Mouse (Mus musculus): ENCODE data around the gene Pate1. TPM values are rescaled to one million over a fixed set of nuclear protein-coding genes. Genes with fewer than 3 reads are reported as not detected.
A peak's percentile ranks its signal among the peaks of the same experiment; 100 is the strongest.

Pate1 gene
- not detected in 2 replicates for polyA plus RNA-seq (2015; fragmentation: Nextera tagmentation; extraction: Ambion mirVana)

- H3K9ac ChIP-seq (ENCODE audit: low read depth, low read length): no peak within 1 kb of the TSS
- H3K27me3 ChIP-seq (ENCODE audit: insufficient read depth, low read length): no peaks in the 10 kb centered on the region
- no peak within 1 kb of the TSS for H3K27ac ChIP-seq
- no peak within 1 kb of the TSS for H3K4me3 ChIP-seq (replicated peaks; ENCODE audit: low read depth, low read length)
- TF ChIP-seq CTCF (IDR thresholded peaks at IDR 0.05; ENCODE audit: low read depth): no peak
- no peak for DNase-seq (ENCODE audit: low spot score)
- ATAC-seq (replicated peaks; ENCODE audit: low FRiP score, low read depth): no peak
- H3K4me1 ChIP-seq (replicated peaks; ENCODE audit: insufficient read depth, low read length): no peaks in the 10 kb centered on the region
- no peak within 1 kb of the TSS for H3K4me2 ChIP-seq (ENCODE audit: low read length)
- no peaks in the 10 kb centered on the region for H3K9me3 ChIP-seq (replicated peaks; ENCODE audit: low read length)
- H3K36me3 ChIP-seq (ENCODE audit: insufficient read depth, low read length): no peaks in the 10 kb centered on the region
- WGBS: 36% methylated on average over 1 of the region's 1 CpGs
These were observed at the start of gene Pate1 for GRCm38 (mm10) chr9:35687013-35687412. Gene Pate1, minus strand, starts transcription at chr9:35687390.

- ATAC-seq (replicated peaks; ENCODE audit: low FRiP score, low read depth) (no peak), DNase-seq (ENCODE audit: low spot score) (peak; percentile 18)
- Histone ChIP-seq H3K4me1 (replicated peaks; ENCODE audit: insufficient read depth, low read length) (no peaks in the 10 kb centered on the region), H3K27ac (no peak overlapping the region), H3K9me3 (replicated peaks; ENCODE audit: low read length) (no peaks in the 10 kb centered on the region), H3K27me3 (ENCODE audit: insufficient read depth, low read length) (no peaks in the 10 kb centered on the region), H3K9ac (ENCODE audit: low read depth, low read length) (no peak overlapping the region), H3K4me2 (ENCODE audit: low read length) (no peak overlapping the region), H3K36me3 (ENCODE audit: insufficient read depth, low read length) (no peaks in the 10 kb centered on the region), H3K4me3 (replicated peaks; ENCODE audit: low read depth, low read length) (no peak overlapping the region)
- peak; percentile 60 for TF ChIP-seq CTCF (IDR thresholded peaks at IDR 0.05; ENCODE audit: low read depth)
These were observed 20.1 kb upstream of the Pate1 start for GRCm38 (mm10) chr9:35707265-35707664.

GRCm38 (mm10) chr9:35691924-35692323, 4.7 kb upstream of the Pate1 start:
- DNase-seq (ENCODE audit: low spot score) (no peak), ATAC-seq (replicated peaks; ENCODE audit: low FRiP score, low read depth) (no peak)
- Histone ChIP-seq H3K4me3 (replicated peaks; ENCODE audit: low read depth, low read length) (no peak overlapping the region), H3K27me3 (ENCODE audit: insufficient read depth, low read length) (no peaks in the 10 kb centered on the region), H3K27ac (no peak overlapping the region), H3K4me1 (replicated peaks; ENCODE audit: insufficient read depth, low read length) (no peaks in the 10 kb centered on the region), H3K9me3 (replicated peaks; ENCODE audit: low read length) (no peaks in the 10 kb centered on the region), H3K36me3 (ENCODE audit: insufficient read depth, low read length) (no peaks in the 10 kb centered on the region), H3K9ac (ENCODE audit: low read depth, low read length) (no peak overlapping the region), H3K4me2 (ENCODE audit: low read length) (no peak overlapping the region)
- TF ChIP-seq CTCF (IDR thresholded peaks at IDR 0.05; ENCODE audit: low read depth): no peak

- 73% methylated on average over 2 of the region's 2 CpGs for WGBS
- ATAC-seq (replicated peaks; ENCODE audit: low FRiP score, low read depth) (no peak), DNase-seq (ENCODE audit: low spot score) (no peak)
These were observed 13.6 kb downstream of the Pate1 start for GRCm38 (mm10) chr9:35673557-35673956.

GRCm38 (mm10) chr9:35648102-35648501, 39.1 kb downstream of the Pate1 start, which contains the start of gene Pate3:
Gene Pate3, minus strand, starts transcription at chr9:35648202.
- Histone ChIP-seq H3K27ac (no peak within 1 kb of the TSS), H3K4me1 (replicated peaks; ENCODE audit: insufficient read depth, low read length) (no peaks in the 10 kb centered on the region), H3K36me3 (ENCODE audit: insufficient read depth, low read length) (no peaks in the 10 kb centered on the region), H3K4me2 (ENCODE audit: low read length) (no peak within 1 kb of the TSS), H3K9ac (ENCODE audit: low read depth, low read length) (no peak within 1 kb of the TSS), H3K27me3 (ENCODE audit: insufficient read depth, low read length) (no peaks in the 10 kb centered on the region), H3K4me3 (replicated peaks; ENCODE audit: low read depth, low read length) (no peak within 1 kb of the TSS), H3K9me3 (replicated peaks; ENCODE audit: low read length) (no peaks in the 10 kb centered on the region)
- ATAC-seq (replicated peaks; ENCODE audit: low FRiP score, low read depth) (no peak), DNase-seq (ENCODE audit: low spot score) (no peak)
- 78% methylated on average over 1 of the region's 1 CpGs for WGBS
- no peak for TF ChIP-seq CTCF (IDR thresholded peaks at IDR 0.05; ENCODE audit: low read depth)

More at GRCm38 (mm10) chr9:35673557-35673956, 13.6 kb downstream of the Pate1 start:
- no peak for TF ChIP-seq CTCF (IDR thresholded peaks at IDR 0.05; ENCODE audit: low read depth)
- Histone ChIP-seq H3K4me1 (replicated peaks; ENCODE audit: insufficient read depth, low read length) (no peaks in the 10 kb centered on the region), H3K9me3 (replicated peaks; ENCODE audit: low read length) (no peaks in the 10 kb centered on the region), H3K4me2 (ENCODE audit: low read length) (no peak overlapping the region), H3K27ac (no peak overlapping the region), H3K36me3 (ENCODE audit: insufficient read depth, low read length) (no peaks in the 10 kb centered on the region), H3K27me3 (ENCODE audit: insufficient read depth, low read length) (no peaks in the 10 kb centered on the region), H3K4me3 (replicated peaks; ENCODE audit: low read depth, low read length) (no peak overlapping the region), H3K9ac (ENCODE audit: low read depth, low read length) (no peak overlapping the region)

Other genes starting within 250 kb of the Pate1 start
- gene Gm1113, start 169.1 kb downstream of the Pate1 start, polyA plus RNA-seq (2015; fragmentation: Nextera tagmentation; extraction: Ambion mirVana): not detected in 2 replicates
- gene Ddx25, start 128.9 kb downstream of the Pate1 start, polyA plus RNA-seq (2015; fragmentation: Nextera tagmentation; extraction: Ambion mirVana): 0.96 and 0.97 TPM in 2 replicates
- 20.0 and 20.2 TPM in 2 replicates for gene Pus3, start 128.8 kb downstream of the Pate1 start, polyA plus RNA-seq (2015; fragmentation: Nextera tagmentation; extraction: Ambion mirVana)
- 0.28 and 0.36 TPM in 2 replicates for gene Pate2, start 117.1 kb downstream of the Pate1 start, polyA plus RNA-seq (2015; fragmentation: Nextera tagmentation; extraction: Ambion mirVana)
- 7.6 and 8.1 TPM in 2 replicates for gene Hyls1, start 117.0 kb downstream of the Pate1 start, polyA plus RNA-seq (2015; fragmentation: Nextera tagmentation; extraction: Ambion mirVana)
- gene Pate4, start 75.4 kb downstream of the Pate1 start, polyA plus RNA-seq (2015; fragmentation: Nextera tagmentation; extraction: Ambion mirVana): not detected in 2 replicates
- not detected in 2 replicates for gene Pate3, start 39.2 kb downstream of the Pate1 start, polyA plus RNA-seq (2015; fragmentation: Nextera tagmentation; extraction: Ambion mirVana)
- not detected in 2 replicates for gene Gm17677, start 53.7 kb upstream of the Pate1 start, polyA plus RNA-seq (2015; fragmentation: Nextera tagmentation; extraction: Ambion mirVana)
- gene Gm17727, start 90.7 kb upstream of the Pate1 start, polyA plus RNA-seq (2015; fragmentation: Nextera tagmentation; extraction: Ambion mirVana): not detected in 2 replicates
- not detected in 2 replicates for gene Gm27235, start 102.7 kb upstream of the Pate1 start, polyA plus RNA-seq (2015; fragmentation: Nextera tagmentation; extraction: Ambion mirVana)
- gene D730048I06Rik, start 102.7 kb upstream of the Pate1 start, polyA plus RNA-seq (2015; fragmentation: Nextera tagmentation; extraction: Ambion mirVana): 0.17 and 0.36 TPM in 2 replicates
- gene 9230110F15Rik, start 156.8 kb upstream of the Pate1 start, polyA plus RNA-seq (2015; fragmentation: Nextera tagmentation; extraction: Ambion mirVana): not detected in 2 replicates
- gene 9230113P08Rik, start 221.0 kb upstream of the Pate1 start, polyA plus RNA-seq (2015; fragmentation: Nextera tagmentation; extraction: Ambion mirVana): not detected in 2 replicates

All from kidney, postnatal 0 days (tissue).